Mouse (Mus musculus) megakaryocyte-erythroid progenitor cell, adult 5-6 weeks (primary cell): ENCODE results near the gene Ephb1. TPM values are rescaled to one million over a fixed set of nuclear protein-coding genes. Genes with fewer than 3 reads are reported as not detected.

Source experiments
- ATAC-seq: replicated peaks from 2 replicates; pipeline ENCODE4 v1.8.0; 2016; ENCODE audit warnings: mild to moderate bottlenecking, inconsistent platforms; ENCODE audit not compliant: severe bottlenecking, poor library complexity, low FRiP score, low TSS enrichment
- total RNA-seq, 2 experiments: library from RNA; stranded (forward) in 1 of 2; stranded (reverse) in 1 of 2; fragments of 200-1000, 215-1000 nt in 1 of 2; fragments of >200 nt in 1 of 2; fragmentation: Nextera tagmentation in 1 of 2; gene quantifications; 2 replicates each; pipeline ENCODE4 v1.2.3; 2014 to 2017

The Ephb1 gene
- total RNA-seq, 2 experiments from 2014 or later = 0.09 TPM; not detected in 1

GRCm38 (mm10) chr9:102353636-102354491 is 629 bp downstream of the Ephb1 start:
- no peak for ATAC-seq

DNA sequence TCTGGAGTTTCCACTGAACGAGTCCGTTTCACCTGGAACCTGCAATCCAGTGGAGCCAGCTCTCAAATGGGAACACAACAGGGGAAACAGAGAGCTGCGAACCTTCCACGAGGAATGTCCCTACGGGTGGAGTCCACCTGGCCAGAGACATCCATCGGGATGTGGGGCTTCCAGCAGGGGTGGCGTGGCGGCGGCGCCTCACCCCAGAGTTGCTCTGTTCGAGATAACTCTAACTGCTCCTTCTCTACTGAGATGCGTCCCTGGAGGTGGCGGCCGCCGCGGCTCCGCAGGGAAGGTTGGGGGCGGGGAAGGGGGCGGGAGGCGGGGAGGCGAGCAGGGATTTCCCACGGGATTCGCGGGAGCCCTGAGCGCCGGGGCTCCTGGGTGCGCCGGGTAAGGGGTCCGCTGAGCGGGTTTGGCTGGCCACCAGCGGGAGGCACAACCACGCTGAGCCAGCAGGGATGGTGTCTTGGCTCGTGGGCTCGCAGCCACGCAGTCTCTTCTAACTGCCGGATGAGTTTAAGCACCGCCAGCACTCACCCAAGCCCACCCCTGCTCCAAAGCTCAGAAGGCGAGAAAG is 1.3 kb downstream of the Ephb1 start:
- no peak for ATAC-seq

DNA sequence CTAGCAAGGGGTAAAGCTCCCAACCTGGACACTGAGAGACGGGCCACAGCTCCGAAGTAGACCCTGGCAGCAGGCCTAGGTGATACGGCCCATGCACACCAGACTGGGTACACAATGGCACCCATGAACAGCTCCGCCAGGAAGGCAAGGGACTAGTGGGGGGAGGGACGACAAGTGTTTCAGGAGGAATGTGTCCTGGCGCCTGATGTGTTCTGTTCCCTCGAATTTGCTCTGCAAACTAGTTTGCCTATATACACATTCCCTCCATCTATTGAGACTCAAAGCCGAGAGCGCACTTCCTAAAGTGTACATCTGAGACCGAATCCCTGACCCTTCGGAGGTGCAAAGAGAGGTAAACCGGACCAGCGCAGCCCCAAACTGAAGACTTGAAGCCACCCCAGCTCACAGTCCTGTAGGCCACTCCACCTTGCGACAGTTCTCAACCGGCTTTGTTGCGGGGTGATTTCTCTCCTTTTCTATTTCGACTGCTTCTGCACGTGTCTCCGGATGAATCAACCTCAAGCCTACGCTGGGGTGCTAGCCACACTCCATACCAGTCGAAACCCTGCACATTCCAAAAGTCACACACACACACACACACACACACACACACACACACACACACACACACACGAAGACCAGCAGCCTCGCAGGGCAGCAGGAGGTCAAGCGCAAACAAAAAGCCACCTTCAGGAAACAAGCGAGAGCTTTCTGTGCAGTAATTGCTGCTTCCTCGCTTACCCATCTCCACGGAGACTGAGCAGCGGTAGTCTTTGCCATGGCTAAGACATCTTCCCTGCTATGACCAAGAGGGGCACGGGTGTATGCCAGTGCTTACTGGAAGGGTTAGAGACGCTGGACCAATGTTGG is 2.1 kb downstream of the Ephb1 start:
- ATAC-seq = no peak

DNA sequence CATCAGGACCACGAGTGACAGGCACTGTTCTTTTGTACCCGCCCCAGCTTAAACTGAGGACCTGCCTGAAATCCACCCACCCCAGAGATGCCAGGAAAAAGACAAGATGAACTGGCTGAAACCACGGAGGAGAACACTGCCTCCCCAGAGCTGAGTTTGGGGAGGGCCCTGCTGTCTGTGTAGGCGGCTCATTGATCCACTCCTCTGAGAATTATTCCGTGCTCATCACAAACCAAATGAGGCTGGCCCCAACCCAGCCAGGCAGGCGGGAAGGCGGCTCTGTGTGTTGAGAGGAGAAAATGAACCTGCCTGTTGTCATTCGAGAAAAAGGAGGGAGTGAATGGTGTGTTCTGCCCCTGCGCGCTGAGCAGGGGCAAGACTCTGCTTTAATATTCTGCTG is 2.8 kb downstream of the Ephb1 start:
- no peak for ATAC-seq

DNA sequence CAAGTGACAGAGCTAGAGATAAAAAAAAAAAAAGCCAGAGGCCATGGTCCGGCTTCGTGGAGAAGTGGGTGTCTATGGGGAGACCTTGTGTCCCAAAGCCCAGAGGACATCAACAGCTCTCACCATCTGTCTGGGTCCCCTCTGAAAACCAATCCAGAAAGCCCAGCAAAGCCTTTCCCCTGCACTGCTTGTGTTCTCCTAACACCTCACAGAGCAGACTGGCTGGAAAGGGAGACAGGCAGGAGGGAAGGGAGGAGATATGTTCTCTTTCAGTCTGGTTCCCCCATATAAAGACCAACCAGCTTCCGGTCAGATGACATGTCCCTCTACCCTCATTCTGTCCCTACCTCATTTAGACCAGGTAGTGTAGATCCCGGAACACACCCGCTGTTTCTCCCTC is 3.3 kb downstream of the Ephb1 start:
- no peak for ATAC-seq

DNA sequence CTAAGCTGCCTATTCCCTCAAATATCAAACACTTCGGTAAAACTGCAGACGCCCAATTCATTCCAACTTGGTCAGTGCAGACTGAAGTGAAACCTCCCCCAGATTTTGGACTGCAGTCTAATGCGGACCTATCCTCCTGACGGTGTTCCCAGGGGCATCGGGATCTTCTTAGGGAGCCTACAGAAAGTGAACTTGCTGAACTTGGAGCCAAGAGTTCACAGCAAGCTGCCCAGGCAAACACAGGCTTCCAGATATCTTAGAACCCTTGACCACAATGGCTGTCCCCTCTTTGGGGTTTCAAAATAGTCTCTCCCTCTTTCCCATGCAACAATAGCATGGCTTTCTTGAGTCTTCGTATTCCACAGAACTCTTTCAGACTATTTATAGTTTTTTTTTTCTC is 3.8 kb downstream of the Ephb1 start:
- ATAC-seq = no peak

GRCm38 (mm10) chr9:102350076-102350475 is 4.4 kb downstream of the Ephb1 start:
- ATAC-seq = no peak

DNA sequence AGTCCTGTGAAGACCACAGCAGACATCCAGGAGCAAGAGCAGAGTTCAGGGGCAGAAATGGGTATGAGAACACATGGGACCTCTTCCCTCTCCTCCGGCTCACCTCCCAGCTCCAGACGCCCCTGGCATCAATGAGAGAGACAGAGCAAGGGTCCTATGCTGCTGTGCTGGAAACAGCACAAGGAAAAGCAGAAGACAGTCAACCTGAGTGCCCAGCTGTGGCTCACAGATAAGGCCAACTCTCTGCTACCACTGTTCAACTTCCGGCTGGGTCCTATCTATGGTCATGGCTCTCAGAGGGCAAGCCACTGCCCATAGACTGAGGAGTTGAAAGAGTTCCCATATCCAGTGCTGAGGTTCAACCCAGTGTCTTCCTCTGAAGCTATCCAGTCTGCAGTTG is 7.7 kb downstream of the Ephb1 start:
- ATAC-seq = no peak

- ATAC-seq = no peak
Measured at GRCm38 (mm10) chr9:102345474-102345873, 9.0 kb downstream of the Ephb1 start.

- ATAC-seq = no peak
Measured at GRCm38 (mm10) chr9:102345047-102345446, 9.4 kb downstream of the Ephb1 start.

- ATAC-seq = no peak
Measured at GRCm38 (mm10) chr9:102344086-102344930, 10.2 kb downstream of the Ephb1 start.

DNA sequence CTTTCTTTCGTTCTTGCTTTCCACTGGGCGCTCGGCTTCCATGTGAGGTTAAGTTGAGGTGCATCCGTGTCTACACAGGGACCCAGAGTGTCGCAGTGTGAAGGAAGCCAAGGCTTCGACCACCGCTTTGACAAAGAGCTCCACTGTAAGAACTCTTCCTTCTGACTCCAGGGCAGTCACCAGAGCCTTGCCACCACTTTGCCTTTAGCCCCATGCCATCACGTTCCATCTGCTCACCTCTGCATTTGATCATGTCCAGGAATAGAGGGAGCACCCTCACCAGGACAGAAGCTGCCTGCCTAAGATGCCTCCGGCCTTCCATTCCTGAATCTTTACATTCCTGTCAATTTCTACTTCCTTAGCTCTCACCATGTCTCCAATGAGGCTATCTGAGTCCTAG is 11.4 kb downstream of the Ephb1 start:
- ATAC-seq = no peak

GRCm38 (mm10) chr9:102342026-102342425 is 12.5 kb downstream of the Ephb1 start:
- no peak for ATAC-seq

DNA sequence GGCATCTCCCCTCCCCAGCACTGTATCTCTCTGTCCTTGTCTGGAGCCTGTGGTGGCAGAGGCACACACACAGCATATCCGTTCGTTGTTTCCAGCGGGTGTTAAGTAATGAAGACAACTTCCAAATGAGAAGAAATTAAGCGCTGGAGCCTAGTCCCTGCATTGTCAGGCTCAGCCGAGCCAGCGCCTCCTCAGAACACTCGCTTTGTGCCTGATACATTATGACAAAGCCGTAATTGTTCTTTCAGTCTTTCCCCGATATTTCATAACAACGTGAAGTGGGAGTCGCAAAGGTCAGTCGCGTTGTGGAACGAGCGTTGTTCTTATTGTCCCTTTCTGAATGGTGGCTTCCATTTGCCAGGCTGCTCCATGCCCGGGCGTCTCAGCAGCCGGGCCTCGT is 13.7 kb downstream of the Ephb1 start:
- no peak for ATAC-seq

DNA sequence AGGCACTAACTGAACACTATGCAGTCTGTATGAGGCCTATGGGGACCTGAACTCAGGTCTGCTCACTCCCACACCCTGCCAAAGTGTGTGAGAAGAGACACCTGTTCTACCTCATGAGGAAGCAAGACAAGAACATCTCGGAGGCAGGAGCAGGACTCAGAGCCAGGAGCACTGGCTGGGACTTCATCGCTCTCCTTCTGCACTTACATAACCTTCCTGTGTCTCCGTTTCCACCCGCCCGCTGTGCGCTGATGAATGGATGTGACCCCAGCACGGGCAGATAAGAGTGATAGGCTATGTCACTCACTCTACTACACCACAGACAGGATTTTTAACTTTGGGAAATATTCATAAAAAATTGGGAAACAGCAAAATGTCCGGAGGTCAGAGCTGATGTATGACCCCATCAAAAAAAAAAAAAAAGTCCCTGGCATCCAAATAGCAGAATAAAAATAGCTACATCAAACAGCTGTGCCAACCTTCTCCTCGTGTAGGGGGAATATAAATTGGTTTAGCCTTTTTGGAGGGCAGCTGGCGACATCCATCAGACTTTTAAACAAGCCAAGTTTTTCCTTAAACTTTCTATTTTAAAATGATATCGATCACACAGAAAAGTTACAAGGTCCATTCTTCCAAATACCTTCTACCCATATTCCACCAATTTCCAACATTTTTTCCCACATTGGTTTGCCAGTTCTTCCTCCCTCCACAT is 18.8 kb downstream of the Ephb1 start:
- no peak for ATAC-seq

DNA sequence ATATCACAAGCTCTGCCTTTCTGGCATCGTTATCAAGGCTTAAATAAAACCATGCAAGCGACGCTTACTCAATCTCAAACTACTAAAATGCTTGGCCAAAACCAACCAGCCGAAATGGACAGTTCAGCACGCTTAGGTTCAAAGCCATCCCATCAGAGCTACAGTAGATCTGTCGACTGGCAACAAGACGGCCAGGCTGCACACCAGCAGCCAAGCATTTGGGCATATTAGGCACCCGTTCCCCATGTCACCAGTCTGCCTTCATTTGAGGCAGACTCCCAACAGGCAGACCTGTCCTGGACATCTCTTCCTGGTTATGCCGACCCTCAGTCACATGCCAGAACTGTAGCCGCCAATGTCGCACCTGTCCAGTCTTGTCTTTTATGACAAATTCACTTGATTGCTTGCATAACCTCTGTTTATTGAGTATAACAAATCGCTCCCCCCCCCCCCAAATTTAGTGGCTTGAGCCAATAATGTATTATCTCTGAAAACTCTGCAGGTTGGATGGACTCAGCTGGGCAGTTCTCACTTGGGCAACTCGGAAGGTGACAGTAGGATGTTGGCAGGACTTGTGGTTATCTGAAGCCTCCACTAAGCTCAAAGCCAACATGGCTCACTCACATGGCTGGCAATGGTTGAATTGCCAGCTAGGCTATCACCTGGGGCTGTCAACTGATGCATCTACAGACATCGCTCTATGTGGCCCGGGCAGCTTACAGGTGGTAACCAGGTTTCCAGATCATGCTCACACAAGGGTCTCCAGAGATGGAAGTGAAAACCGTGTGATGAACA is 24.0 kb downstream of the Ephb1 start:
- ATAC-seq = no peak

- ATAC-seq = no peak
Measured at GRCm38 (mm10) chr9:102327625-102328150, 26.8 kb downstream of the Ephb1 start.

GRCm38 (mm10) chr9:102315436-102315835 is 39.1 kb downstream of the Ephb1 start:
- no peak for ATAC-seq
